Mouse (Mus musculus): Measurements from ENCODE around the gene Spred2.

- TF ChIP-seq ZMIZ1 (IDR thresholded peaks at IDR 0.05; ENCODE audit: low read depth, low read length) (no peak), CTCF (IDR thresholded peaks at IDR 0.05 in 2 of 3, conservative IDR thresholded peaks at IDR 0.05 in 1 of 3; ENCODE audit: control insufficient read depth in 1 of 3, insufficient read depth in 1 of 3, low read depth in 2 of 3, low read length in 3 of 3, poor library complexity in 1 of 3, severe bottlenecking in 1 of 3) (no peak), NELFE (IDR thresholded peaks at IDR 0.05; ENCODE audit: low read depth, low read length) (no peak), EP300 (IDR thresholded peaks at IDR 0.05; ENCODE audit: low read depth in 1 of 2, low read length in 2 of 2) (no peak), POLR2AphosphoS5 (IDR thresholded peaks at IDR 0.05; ENCODE audit: borderline replicate concordance, low read depth, low read length) (no peak), GATA1 (IDR thresholded peaks at IDR 0.05; ENCODE audit: low read depth, low read length) (no peak), MAX (IDR thresholded peaks at IDR 0.05; ENCODE audit: low read length) (no peak), JUND (IDR thresholded peaks at IDR 0.05; ENCODE audit: low read depth, low read length) (no peak), MXI1 (IDR thresholded peaks at IDR 0.05; ENCODE audit: low read depth, low read length) (no peak)
Observed at GRCm38 (mm10) chr11:20038723-20039122, 114.5 kb downstream of the Spred2 start.
